Mouse (Mus musculus): Measurements from ENCODE around the gene Gm37240.

Gm37240 gene

DNA sequence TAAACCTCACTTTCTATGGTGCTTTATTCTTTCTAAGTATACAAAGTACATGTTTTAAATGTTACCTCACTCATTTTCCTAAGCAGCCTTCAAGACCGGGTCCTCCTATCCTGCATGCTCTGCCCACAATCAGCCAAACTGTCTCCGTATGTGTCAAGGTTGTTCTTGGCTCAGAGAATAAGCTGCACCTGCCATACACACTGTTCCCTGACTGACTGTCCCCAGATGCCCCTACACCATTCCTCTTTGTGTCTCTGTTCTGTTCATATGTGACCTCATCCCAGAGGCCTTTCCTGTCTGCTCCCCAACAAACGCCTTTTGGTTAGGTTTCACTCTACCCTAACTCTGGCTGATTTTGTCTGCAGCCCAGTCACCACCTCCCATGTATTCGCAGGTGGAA is 60.0 kb downstream of the Gm37240 start:
- DNase-seq (ENCODE audit: low spot score in 2 of 2), result no peak

- no peak for DNase-seq (ENCODE audit: low spot score in 2 of 2)
These were observed 66.3 kb downstream of the Gm37240 start for GRCm38 (mm10) chr3:85820839-85821548.

GRCm38 (mm10) chr3:85819319-85819718 is 68.0 kb downstream of the Gm37240 start:
- DNase-seq (ENCODE audit: low spot score in 2 of 2), result no peak

- DNase-seq (ENCODE audit: low spot score in 2 of 2), result no peak
These were observed 70.1 kb downstream of the Gm37240 start, which contains the start of gene Fam160a1 for GRCm38 (mm10) chr3:85817191-85817590. Gene Fam160a1 (minus strand): TSS chr3:85817291.

DNA sequence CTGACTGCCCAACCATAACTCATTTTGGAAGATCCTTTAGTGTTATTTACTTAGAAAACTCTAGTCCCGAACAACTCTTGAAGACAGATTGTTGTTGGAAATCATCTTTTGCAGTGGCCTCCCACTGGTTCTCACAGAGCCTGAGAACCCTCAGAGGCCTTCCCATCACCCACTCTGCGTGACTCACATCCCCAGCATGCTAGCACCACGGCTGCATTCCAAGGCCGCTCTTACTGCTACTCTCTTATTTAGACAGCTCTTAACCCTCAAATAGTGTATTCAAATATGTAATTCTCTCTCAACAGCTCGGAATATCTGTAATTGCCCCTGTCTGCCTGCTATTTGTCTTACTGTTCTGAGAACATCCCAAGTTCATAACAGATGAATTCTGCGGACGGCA is 73.1 kb downstream of the Gm37240 start:
- DNase-seq (ENCODE audit: low spot score in 2 of 2), result peak; percentile 19 to 30

- no peak for DNase-seq (ENCODE audit: low spot score in 2 of 2)
These were observed 74.0 kb downstream of the Gm37240 start for GRCm38 (mm10) chr3:85813101-85814014.

DNA sequence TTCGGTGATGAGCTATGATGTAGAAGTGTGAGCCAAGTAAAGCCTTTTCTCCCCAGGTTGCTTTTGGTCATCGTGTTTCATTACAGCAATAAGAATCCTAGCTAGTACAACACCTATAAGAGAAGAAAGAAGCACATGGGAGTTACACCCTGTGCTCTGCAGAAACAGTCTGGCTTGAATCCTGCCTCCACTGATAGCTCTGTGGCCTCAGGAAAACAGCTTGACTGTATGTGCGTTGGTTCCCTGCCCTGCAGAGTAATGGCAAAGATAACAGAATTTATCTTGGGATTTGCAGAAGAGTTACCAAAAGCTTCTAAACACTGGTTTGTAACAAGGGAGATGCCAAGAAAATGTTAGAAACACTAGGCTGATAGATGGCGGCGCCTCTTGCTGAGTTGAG is 75.3 kb downstream of the Gm37240 start:
- no peak for DNase-seq (ENCODE audit: low spot score in 2 of 2)

DNA sequence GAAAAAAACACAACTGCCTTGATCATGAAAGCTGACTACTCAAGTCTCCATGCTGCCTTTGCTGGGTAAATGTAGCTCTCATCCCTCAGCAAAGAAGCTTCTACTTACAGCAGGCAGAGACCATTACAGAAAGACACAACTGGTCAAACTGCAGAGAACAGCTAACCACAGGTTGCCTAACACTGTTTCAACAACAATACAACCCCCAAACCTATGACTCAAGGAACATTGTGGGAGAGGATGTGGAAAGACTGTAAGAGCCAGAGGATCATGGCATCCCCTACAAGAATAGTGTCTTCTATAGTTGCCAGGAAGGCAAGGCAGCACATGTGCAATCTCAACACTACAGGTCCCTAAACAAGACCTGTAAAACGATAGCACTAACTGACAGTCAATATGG is 94.2 kb downstream of the Gm37240 start:
- no peak for DNase-seq (ENCODE audit: low spot score in 2 of 2)

DNA sequence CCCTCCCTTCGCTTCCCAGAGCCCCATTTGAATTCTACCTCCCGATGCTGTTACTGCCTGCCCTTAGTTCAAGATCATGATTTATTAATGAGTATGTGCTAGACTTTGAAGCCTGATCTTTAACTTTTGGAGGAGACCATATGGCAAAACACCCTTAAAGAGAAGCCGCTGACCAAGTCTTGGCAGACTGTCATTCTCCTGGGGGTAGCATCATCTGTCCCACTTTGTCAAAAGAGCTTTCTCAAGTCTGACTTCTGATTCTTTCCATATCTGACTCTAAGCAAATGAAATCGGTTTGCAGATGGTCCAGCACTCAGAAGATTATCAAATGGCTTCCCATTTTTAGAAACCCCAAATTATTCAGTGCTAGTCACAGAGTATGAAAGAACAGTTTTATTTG is 97.6 kb downstream of the Gm37240 start:
- no peak for DNase-seq (ENCODE audit: low spot score in 2 of 2)

GRCm38 (mm10) chr3:85786501-85786900 is 100.8 kb downstream of the Gm37240 start:
- no peak for DNase-seq (ENCODE audit: low spot score in 2 of 2)

GRCm38 (mm10) chr3:85780906-85781305 is 106.4 kb downstream of the Gm37240 start:
- no peak for DNase-seq (ENCODE audit: low spot score in 2 of 2)

DNA sequence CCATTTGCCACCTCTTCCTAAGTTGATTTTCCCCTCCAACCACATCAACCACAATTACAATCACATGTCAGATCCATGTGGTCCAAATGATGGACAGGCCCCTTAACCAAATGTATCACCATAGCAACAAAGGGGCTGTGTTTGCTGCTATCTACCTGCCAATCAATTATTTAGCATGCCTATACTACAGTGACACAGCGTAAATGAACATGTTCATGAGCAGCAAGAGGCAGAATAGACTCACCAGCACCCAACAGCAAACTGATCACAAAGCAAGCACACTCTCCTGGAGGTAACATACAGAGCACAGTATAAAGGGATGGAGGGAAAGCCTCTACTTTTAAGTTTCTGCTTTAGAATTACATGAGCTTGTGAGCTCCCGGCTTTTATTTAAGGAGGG is 107.0 kb downstream of the Gm37240 start:
- no peak for DNase-seq (ENCODE audit: low spot score in 2 of 2)

DNA sequence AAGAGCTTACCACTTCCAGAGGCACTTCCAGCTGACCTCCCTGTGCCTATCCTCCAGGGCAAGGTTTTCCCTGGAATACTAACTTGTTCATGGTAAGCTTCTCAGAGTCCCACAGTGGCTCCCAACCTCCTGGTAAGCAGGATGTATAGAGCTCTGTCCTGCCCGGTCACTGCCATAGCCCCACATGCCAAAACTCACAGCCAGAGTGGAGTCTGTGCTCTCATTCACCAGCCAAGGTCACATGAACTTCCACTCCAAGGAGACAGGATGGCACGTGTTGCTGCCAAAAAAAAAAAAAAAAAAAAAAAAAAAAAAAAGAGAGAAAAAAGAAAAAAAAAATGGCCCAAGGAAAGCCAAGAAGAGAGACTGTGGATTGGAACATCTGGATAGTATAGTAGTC is 109.5 kb downstream of the Gm37240 start:
- no peak for DNase-seq (ENCODE audit: low spot score in 2 of 2)

DNA sequence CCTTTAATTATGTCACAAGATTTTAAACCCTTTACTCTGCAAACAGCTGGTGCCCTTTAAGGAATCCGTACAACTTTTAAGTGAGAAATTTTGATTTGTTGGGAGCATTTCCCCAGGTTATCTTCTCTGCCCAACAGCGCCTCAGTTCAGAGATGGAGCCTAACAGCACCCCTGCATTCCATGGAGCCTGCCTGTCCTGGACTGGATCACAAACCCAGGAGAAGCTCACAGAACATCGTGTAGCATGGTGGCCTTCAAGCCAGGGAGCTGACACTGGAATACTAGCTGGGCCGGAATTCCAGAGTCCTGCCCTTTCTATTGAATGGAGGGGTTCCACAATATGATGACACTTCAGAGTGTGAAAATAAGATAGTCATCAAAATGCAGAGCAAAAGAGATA is 110.0 kb downstream of the Gm37240 start:
- no peak for DNase-seq (ENCODE audit: low spot score in 2 of 2)

- DNase-seq (ENCODE audit: low spot score in 2 of 2), result no peak
These were observed 110.6 kb downstream of the Gm37240 start for GRCm38 (mm10) chr3:85776707-85777106.

DNA sequence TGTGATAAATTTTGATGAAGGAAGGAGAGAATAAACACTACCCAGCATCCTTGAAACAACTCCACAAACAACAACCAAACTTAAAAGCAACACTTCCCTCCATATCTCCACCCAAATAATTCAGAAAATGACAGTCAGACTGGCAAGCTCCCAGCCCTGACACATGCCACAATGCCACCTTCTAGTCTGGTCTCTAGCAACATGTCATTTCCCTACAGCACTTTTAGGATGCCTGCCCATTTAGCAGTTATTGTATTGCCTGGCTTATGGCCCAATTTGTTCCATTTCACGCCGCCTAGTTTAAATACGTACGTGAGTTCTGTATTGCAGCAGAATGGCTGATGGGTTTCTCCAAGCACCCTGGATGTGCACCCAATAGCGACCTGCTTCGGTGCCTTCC is 111.2 kb downstream of the Gm37240 start:
- no peak for DNase-seq (ENCODE audit: low spot score in 2 of 2)

GRCm38 (mm10) chr3:85773886-85774285 is 113.4 kb downstream of the Gm37240 start:
- DNase-seq (ENCODE audit: low spot score in 2 of 2), result no peak

DNA sequence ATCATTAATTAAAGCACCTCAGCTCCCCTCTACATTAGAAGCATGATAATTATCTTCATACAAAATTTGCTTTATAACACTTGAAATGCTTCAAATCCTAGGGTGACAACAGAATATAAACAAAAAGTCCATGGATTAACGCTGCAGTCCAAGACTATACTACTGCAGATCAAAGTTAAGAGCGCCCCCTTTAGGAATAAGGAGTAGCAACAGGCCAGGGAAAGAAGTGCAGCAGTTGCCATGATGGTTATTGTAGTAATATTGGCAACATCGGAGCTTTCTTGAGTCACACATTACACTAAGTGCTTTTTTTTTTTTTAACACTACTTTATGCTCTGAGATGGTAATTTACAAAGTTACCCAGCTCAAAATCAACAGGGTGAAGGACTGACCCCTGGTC is 113.9 kb downstream of the Gm37240 start:
- no peak for DNase-seq (ENCODE audit: low spot score in 2 of 2)

- no peak for DNase-seq (ENCODE audit: low spot score in 2 of 2)
These were observed 122.4 kb downstream of the Gm37240 start for GRCm38 (mm10) chr3:85764937-85765337.

GRCm38 (mm10) chr3:85764008-85764834 is 123.1 kb downstream of the Gm37240 start:
- no peak for DNase-seq (ENCODE audit: low spot score in 2 of 2)

DNA sequence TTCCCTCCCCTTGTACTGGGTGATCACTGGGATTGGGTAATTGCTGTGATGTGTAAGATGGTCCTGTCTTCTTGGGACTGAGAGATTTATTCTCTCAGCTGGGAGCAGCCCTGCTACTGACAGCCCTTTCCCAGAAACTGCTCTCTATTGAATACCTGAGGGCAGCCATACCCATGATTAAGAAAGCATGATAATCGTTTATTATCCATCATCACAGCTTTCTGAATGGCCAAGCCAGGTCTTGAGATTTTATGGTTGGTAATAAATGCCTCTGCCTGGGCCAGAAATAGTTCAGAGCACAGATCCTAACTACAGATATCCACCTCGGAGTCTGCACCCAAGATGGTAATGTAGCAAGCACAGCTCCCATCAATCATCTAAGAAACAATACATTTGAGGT is 129.4 kb downstream of the Gm37240 start:
- DNase-seq (ENCODE audit: low spot score in 2 of 2), result no peak

DNA sequence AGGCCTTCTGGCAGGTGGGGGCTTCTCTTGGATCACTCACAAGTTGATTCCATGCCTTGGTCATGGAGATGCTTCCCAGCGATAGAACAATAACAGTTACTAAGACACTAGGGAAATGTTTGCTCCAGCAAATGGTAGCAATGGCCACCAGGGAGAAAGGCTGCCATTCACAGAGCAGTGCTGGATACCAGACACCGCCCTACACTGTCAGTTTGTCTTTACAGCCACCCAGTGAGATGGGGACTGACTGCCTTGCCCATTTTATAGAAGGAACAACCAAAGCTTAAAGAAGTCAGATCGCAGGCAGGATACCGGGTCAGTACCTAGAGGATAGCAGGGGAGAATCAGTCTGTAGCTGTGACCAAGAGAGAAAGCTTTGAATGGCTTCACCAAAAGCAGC is 129.9 kb downstream of the Gm37240 start:
- no peak for DNase-seq (ENCODE audit: low spot score in 2 of 2)

All from frontal cortex, postnatal 14 days (tissue).